Mouse (Mus musculus) cerebellum, adult 2 months (tissue): ENCODE results near the gene Dennd6a. TPM values are rescaled to one million over a fixed set of nuclear protein-coding genes. Genes with fewer than 3 reads are reported as not detected.
A peak's percentile ranks its signal among the peaks of the same experiment; 100 is the strongest.

Source experiments
- DNase-seq, 2 experiments: peaks; one replicate each; pipeline ENCODE4 v3.0.0; 2021
- H3K27ac ChIP-seq: fragments of 200-500 bp; 2 replicates; pipeline ENCODE4 v1.5.1; 2012; ENCODE audit warnings: low read length, control low read depth, inconsistent platforms; ENCODE audit not compliant: insufficient read depth
- H3K27me3 ChIP-seq: fragments of 200-500 bp; 2 replicates; pipeline ENCODE4 v1.6.1; 2012; ENCODE audit warnings: inconsistent platforms, mild to moderate bottlenecking, low read length, moderate library complexity; ENCODE audit not compliant: control insufficient read depth, insufficient read depth
- H3K4me1 ChIP-seq: fragments of 200-500 bp; 2 replicates; pipeline ENCODE4 v1.6.1; 2011; ENCODE audit warnings: low read length; ENCODE audit not compliant: control insufficient read depth, insufficient read depth
- H3K4me3 ChIP-seq: fragments of 200-500 bp; replicated peaks from 2 replicates; pipeline ENCODE3; 2011; ENCODE audit warnings: mild to moderate bottlenecking, low read depth, low read length, control low read depth; ENCODE audit not compliant: insufficient read depth
- CTCF ChIP-seq: fragments of 200-500 bp; IDR thresholded peaks from 2 replicates; pipeline ENCODE4 v1.5.1; 2011; ENCODE audit warnings: low read depth, mild to moderate bottlenecking, control low read depth, low read length, moderate library complexity, borderline replicate concordance; ENCODE audit not compliant: insufficient read depth
- POLR2A ChIP-seq: fragments of 200-500 bp; IDR thresholded peaks from 2 replicates; pipeline ENCODE4 v1.6.1; 2011; ENCODE audit warnings: low read length, control low read depth, borderline replicate concordance; ENCODE audit not compliant: insufficient read depth
- WGBS: fragments of 180-500 bp; shearing (Covaris S2); methylation state at CpG from one replicate; pipeline ENCODE4 v1.1.7; 2018; 5-methylcytosine and 5-hydroxymethylcytosine counted together
- polyA plus RNA-seq: library from polyadenylated mRNA; depleted of rRNA; stranded (reverse); fragments of >200 nt; gene quantifications from 2 replicates; pipeline ENCODE4 v1.2.3, GENCODE M21; 2012

The Dennd6a gene
- polyA plus RNA-seq, 1 experiment: 21.4 TPM

GRCm38 (mm10) chr14:26533821-26534756 is 39.6 kb upstream of the Dennd6a start:
- no peaks in the 10 kb centered on the region for H3K27me3 ChIP-seq
- no peak for TF ChIP-seq CTCF
- no peak for TF ChIP-seq POLR2A
- DNase-seq: peak in 1 of 2 experiments; percentile 51
- H3K4me3 ChIP-seq: peak overlapping the region; percentile 94
- H3K4me1 ChIP-seq: peaks cover 8% of the 10 kb centered on the region
- H3K27ac ChIP-seq: peak overlapping the region; percentile 73
- under 1% methylated on average over 88 of the region's 92 CpGs for WGBS

DNA sequence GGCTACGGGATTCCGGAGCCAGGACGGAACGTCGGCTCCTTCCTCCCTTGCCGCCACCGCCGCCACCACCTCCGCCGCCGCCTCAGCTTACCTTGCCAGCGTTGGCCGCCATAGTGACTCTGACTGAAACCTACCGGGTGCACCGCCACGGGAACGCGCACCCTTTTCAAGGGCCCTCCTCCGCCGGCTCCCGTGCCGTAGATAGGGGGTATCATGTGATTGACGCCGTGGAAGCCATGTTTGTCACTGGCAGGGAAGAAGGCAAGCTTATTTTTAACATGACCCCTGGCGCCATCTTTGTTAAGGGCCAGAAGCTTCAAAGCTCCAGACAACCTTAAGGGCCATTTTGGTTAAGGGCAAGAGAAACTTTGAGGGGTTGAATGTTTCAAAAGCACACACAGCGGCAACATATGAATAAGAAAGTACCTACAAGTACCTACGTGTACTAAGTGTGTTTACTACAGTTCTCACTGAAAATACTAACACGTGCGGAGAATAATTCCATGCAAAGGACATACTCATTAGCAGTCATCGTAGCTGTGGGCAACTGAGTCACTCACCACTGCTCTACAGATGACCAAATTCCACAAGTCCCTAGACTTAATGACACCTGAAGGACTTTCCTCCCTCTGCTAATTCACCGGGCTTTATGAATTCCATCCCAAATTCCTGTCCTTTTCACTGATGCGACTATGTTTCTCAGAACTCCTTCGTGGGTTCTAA is 38.7 kb upstream of the Dennd6a start, which contains the start of gene Slmap:
Slmap (minus strand) TSS at position 175 of the 723 bp plus-strand sequence.
- H3K4me1 ChIP-seq: peaks cover 5% of the 10 kb centered on the region
- 12% methylated on average over 33 of the region's 33 CpGs for WGBS
- H3K27ac ChIP-seq: peak within 1 kb of the TSS; percentile 73
- H3K4me3 ChIP-seq: peak within 1 kb of the TSS; percentile 94
- no peak for TF ChIP-seq CTCF
- peak; percentile 70 for TF ChIP-seq POLR2A
- H3K27me3 ChIP-seq: no peaks in the 10 kb centered on the region
- peak; percentile 98 to 99 for DNase-seq

GRCm38 (mm10) chr14:26539241-26539640 is 34.4 kb upstream of the Dennd6a start:
- WGBS: 73% methylated on average over 4 of the region's 4 CpGs
- Histone ChIP-seq H3K27ac (no peak overlapping the region), H3K4me3 (no peak overlapping the region), H3K27me3 (no peaks in the 10 kb centered on the region), H3K4me1 (no peaks in the 10 kb centered on the region)
- no peak for TF ChIP-seq CTCF
- no peak for TF ChIP-seq POLR2A
- DNase-seq: no peak

DNA sequence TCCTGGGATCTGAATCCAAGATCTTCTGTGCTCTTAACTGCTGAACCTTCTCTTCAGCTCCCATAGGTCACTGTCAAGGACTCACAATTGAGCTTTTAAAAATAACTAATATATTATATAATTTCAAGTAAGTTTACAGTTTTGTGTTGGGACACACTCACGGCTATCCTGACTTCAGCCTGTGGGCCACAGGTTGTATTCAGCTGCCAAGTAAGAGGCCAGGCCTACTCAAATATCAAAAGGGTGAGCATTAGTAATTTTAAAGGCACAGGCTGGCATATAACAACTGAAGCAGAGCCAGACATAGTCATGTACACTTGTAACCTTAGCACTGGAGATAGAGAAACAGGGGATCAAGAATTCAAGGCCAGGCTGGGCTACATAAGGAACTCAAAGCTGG is 33.1 kb upstream of the Dennd6a start:
- DNase-seq: no peak
- 75% methylated on average over 1 of the region's 1 CpGs for WGBS

GRCm38 (mm10) chr14:26542136-26542535 is 31.5 kb upstream of the Dennd6a start:
- H3K27me3 ChIP-seq: no peaks in the 10 kb centered on the region
- no peak overlapping the region for H3K27ac ChIP-seq
- no peak for TF ChIP-seq POLR2A
- no peak for TF ChIP-seq CTCF
- DNase-seq: no peak
- H3K4me1 ChIP-seq: no peaks in the 10 kb centered on the region
- 98% methylated on average over 1 of the region's 1 CpGs for whole genome bisulfite sequencing
- no peak overlapping the region for H3K4me3 ChIP-seq

More for the DNA sequence above, 33.1 kb upstream of the Dennd6a start:
- no peak overlapping the region for H3K4me3 ChIP-seq
- H3K27me3 ChIP-seq: no peaks in the 10 kb centered on the region
- no peak for TF ChIP-seq POLR2A
- no peak for TF ChIP-seq CTCF
- no peak overlapping the region for H3K27ac ChIP-seq
- H3K4me1 ChIP-seq: no peaks in the 10 kb centered on the region

DNA sequence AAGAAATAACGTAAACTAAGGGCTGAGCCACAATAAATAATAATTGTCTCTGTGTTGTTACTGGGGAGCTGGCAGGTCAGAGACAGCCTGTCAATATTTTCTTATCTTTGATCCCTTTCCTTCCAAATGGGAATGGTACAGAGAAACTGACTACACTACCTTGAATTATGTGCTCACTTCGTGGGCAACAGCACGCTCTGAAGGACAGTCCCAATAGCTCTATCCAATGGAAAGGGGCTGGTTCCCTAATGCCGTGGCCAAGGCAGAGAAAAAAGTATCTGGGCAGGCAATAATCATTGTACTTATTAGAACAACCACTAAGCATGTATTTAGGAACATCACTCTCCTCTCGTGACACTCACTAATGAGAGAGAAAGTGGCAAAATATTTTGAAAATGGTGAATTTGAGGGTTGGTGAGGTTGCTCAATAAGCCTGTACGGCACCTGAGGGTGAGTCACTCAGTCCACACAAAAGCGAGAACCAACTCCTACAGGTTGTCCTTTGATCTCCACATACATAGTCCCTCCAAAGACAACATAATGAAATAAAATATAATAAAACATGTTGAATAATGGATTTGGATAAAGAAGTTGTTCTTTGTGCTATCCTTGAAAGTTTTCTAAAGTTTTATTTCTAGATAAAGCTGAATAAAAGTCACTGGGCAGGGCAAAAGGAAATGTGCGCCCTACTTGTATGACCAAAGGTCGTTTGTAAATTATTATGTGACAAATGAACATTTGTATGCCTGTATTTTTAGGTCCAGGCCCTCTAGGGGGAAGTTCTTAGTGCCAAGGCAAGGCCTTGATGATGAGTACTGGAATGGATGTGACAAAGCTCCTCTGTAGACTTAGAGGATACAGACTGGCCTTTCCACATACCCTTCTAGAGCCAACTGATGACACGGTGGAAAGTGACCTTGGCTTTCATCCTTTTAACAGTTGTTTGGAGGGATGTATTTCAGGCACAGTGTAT is 25.9 kb upstream of the Dennd6a start:
- TF ChIP-seq CTCF (no peak), POLR2A (no peak)
- no peak overlapping the region for H3K4me3 ChIP-seq
- DNase-seq: no peak
- 78% methylated on average over 10 of the region's 10 CpGs for WGBS
- no peak overlapping the region for H3K27ac ChIP-seq
- no peaks in the 10 kb centered on the region for H3K4me1 ChIP-seq
- H3K27me3 ChIP-seq: no peaks in the 10 kb centered on the region

- no peaks in the 10 kb centered on the region for H3K27me3 ChIP-seq
- WGBS: 85% methylated on average over 8 of the region's 8 CpGs
- H3K4me3 ChIP-seq: no peak overlapping the region
- H3K27ac ChIP-seq: no peak overlapping the region
- no peaks in the 10 kb centered on the region for H3K4me1 ChIP-seq
- no peak for TF ChIP-seq POLR2A
- TF ChIP-seq CTCF: no peak
- DNase-seq: no peak
Measured at GRCm38 (mm10) chr14:26550712-26551111, 22.9 kb upstream of the Dennd6a start.
